Mouse (Mus musculus): ENCODE measurements around the gene Nr5a1. TPM values are rescaled to one million over a fixed set of nuclear protein-coding genes. Genes with fewer than 3 reads are reported as not detected.
A peak's percentile ranks its signal among the peaks of the same experiment; 100 is the strongest.

Gene Nr5a1
- polyA plus RNA-seq, 1 experiment from 2014 or later = not detected

- WGBS = 2% methylated on average over 52 of the region's 52 CpGs
- H3K36me3 ChIP-seq = peaks cover 30% of the 10 kb centered on the region
- peak within 1 kb of the TSS; percentile 96 for H3K4me3 ChIP-seq
- H3K27me3 ChIP-seq = no peaks in the 10 kb centered on the region
- no peaks in the 10 kb centered on the region for H3K9me3 ChIP-seq
- peak; percentile 82 for ATAC-seq (ENCODE audit: low FRiP score, low read depth)
- H3K4me1 ChIP-seq (replicated peaks) = peaks cover 31% of the 10 kb centered on the region
- peak within 1 kb of the TSS; percentile 82 for H3K27ac ChIP-seq (replicated peaks)
- H3K9ac ChIP-seq = peak within 1 kb of the TSS; percentile 77
- peak within 1 kb of the TSS; percentile 96 for H3K4me2 ChIP-seq
Observed at GRCm38 (mm10) chr2:38643625-38644427, 70.5 kb downstream of the Nr5a1 start, which contains the start of gene Psmb7. Psmb7 (minus strand) TSS chr2:38644087.

Other genes with a start within 250 kb of the Nr5a1 start
- gene Nek6, start 202.9 kb downstream of the Nr5a1 start, polyA plus RNA-seq (2015; fragmentation: Nextera tagmentation; extraction: Ambion mirVana) = 67.5 and 71.6 TPM in 2 replicates
- gene Psmb7, start 70.5 kb downstream of the Nr5a1 start, polyA plus RNA-seq (2015; fragmentation: Nextera tagmentation; extraction: Ambion mirVana) = 269 and 274 TPM in 2 replicates
- gene Nr6a1, start 213.1 kb upstream of the Nr5a1 start, polyA plus RNA-seq (2015; fragmentation: Nextera tagmentation; extraction: Ambion mirVana) = 2.1 and 2.2 TPM in 2 replicates
- gene Olfml2a, start 217.4 kb upstream of the Nr5a1 start, polyA plus RNA-seq (2015; fragmentation: Nextera tagmentation; extraction: Ambion mirVana) = 4.7 and 7.3 TPM in 2 replicates

All from hindbrain, embryonic 15.5 days (tissue).